In the genomic region with DNA sequence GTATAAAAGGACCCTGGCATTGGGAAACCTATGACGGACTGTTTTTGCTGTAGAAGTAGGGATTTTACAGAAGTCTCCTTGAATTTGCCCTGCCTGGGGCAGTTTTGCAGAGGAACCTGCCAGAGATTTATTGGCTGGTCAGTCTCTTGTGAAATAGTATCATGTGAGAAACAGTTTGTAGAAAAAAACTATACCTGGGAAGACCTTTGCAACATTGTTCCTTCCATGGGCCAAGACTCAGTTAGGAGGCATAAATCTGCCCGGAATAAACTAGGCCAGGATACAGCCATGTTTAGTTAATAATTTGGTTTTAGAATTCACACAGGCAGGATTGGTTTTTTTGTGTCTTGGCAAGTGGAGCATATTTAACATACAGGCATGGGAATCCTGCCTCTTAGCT, we compare ENCODE assay signal across 29 mouse cellular contexts.
"Had no signal": no experiment of that assay in that cellular context is flagged by ENCODE, and none has a peak within 500 bp of the region (broad histone marks: within the 10 kb centered on the region; RNA-seq: fewer than 3 reads in every experiment).

No protein-coding gene starts in this region.

- H3K4me3 ChIP-seq: gastrocnemius, adult 2 months; heart, embryonic 10.5 days; heart, embryonic 12.5 days; hindbrain, embryonic 10.5 days; hindbrain, embryonic 12.5 days; intestine, embryonic 15.5 days; kidney, embryonic 15.5 days; layer of hippocampus, adult 2 months; left cerebral cortex, adult 2 months; limb, embryonic 10.5 days; limb, embryonic 12.5 days; liver, embryonic 13.5 days; liver, embryonic 15.5 days had no signal

- DNase-seq: gastrocnemius, adult 2 months; gastrocnemius, postnatal 10 days; gastrocnemius, postnatal 25 days; heart, adult 18-20 months; heart, postnatal 10 days; heart, postnatal 4 days; kidney, adult 18-20 months; kidney, adult 9 months; kidney, postnatal 14 days; kidney, postnatal 36 days; liver; liver, embryonic 13.5 days; liver, postnatal 0 days had no signal

- H3K36me3 ChIP-seq: heart, embryonic 10.5 days; heart, embryonic 12.5 days; intestine, embryonic 15.5 days; kidney, embryonic 15.5 days; limb, embryonic 10.5 days; limb, embryonic 12.5 days; liver, embryonic 13.5 days; liver, embryonic 15.5 days had no signal

- H3K4me2 ChIP-seq: heart, embryonic 12.5 days; hindbrain, embryonic 12.5 days; hindbrain, embryonic 14.5 days; intestine, embryonic 15.5 days; kidney, embryonic 15.5 days; limb, embryonic 12.5 days; liver, embryonic 13.5 days; liver, embryonic 15.5 days had no signal

- H3K9ac ChIP-seq: heart, embryonic 12.5 days; hindbrain, embryonic 12.5 days; hindbrain, embryonic 14.5 days; intestine, embryonic 15.5 days; kidney, embryonic 15.5 days; limb, embryonic 12.5 days; liver, embryonic 13.5 days; liver, embryonic 15.5 days; liver, postnatal 0 days had no signal

- ATAC-seq: hindbrain, embryonic 16.5 days; inflammation-experienced regulatory T-cells, adult 6 months; intestine, embryonic 15.5 days; intestine, postnatal 0 days; liver, postnatal 0 days had no signal

- H3K4me1 ChIP-seq: heart, embryonic 10.5 days; intestine, embryonic 15.5 days; liver, embryonic 13.5 days; liver, embryonic 15.5 days had no signal

- H3K27ac ChIP-seq: gastrocnemius, adult 2 months; heart, embryonic 10.5 days; hindbrain, embryonic 10.5 days; hindbrain, embryonic 12.5 days; hindbrain, embryonic 14.5 days; intestine, embryonic 15.5 days; kidney, embryonic 15.5 days; kidney, postnatal 0 days; left cerebral cortex, adult 2 months; limb, embryonic 10.5 days; limb, embryonic 12.5 days; liver, embryonic 13.5 days; liver, embryonic 15.5 days had no signal

- H3K9me3 ChIP-seq: heart, embryonic 10.5 days; heart, embryonic 12.5 days; hindbrain, embryonic 10.5 days; hindbrain, embryonic 12.5 days; intestine, embryonic 15.5 days; kidney, embryonic 15.5 days; limb, embryonic 10.5 days; limb, embryonic 12.5 days; liver, embryonic 13.5 days; liver, embryonic 15.5 days had no signal

- H3K27me3 ChIP-seq: hindbrain, embryonic 12.5 days; kidney, embryonic 15.5 days; limb, embryonic 12.5 days; liver, embryonic 13.5 days; liver, embryonic 15.5 days had no signal
